Mouse (Mus musculus): ENCODE measurements at regions not wholly inside any gene's neighbourhood (a gene's known extent, or its start where the extent isn't known, plus 50 kb on each side); places are given as distances from the start of the nearest gene placed in this dataset.

- DNase-seq (ENCODE audit: low spot score in 2 of 2): peak; percentile 43 to 59
Observed at GRCm38 (mm10) chr9:41498326-41498725, 336.8 kb upstream of the Ubash3b start.

GRCm38 (mm10) chr9:41490112-41490511 is 328.6 kb upstream of the Ubash3b start:
- DNase-seq (ENCODE audit: low spot score in 2 of 2): no peak

GRCm38 (mm10) chr9:41488046-41488445 is 326.5 kb upstream of the Ubash3b start:
- DNase-seq (ENCODE audit: low spot score in 2 of 2): no peak

GRCm38 (mm10) chr9:41483218-41483617 is 321.7 kb upstream of the Ubash3b start:
- no peak for DNase-seq (ENCODE audit: low spot score in 2 of 2)

GRCm38 (mm10) chr9:41481611-41482266 is 320.2 kb upstream of the Ubash3b start:
- DNase-seq (ENCODE audit: low spot score in 2 of 2): no peak

GRCm38 (mm10) chr9:41479854-41480749 is 318.6 kb upstream of the Ubash3b start:
- no peak for DNase-seq (ENCODE audit: low spot score in 2 of 2)

GRCm38 (mm10) chr9:41479085-41479484 is 317.6 kb upstream of the Ubash3b start:
- DNase-seq (ENCODE audit: low spot score in 2 of 2): no peak

- no peak for DNase-seq (ENCODE audit: low spot score in 2 of 2)
Observed at GRCm38 (mm10) chr9:41478106-41478848, 316.8 kb upstream of the Ubash3b start.

GRCm38 (mm10) chr9:41475326-41475725 is 313.8 kb upstream of the Ubash3b start:
- DNase-seq (ENCODE audit: low spot score in 2 of 2): no peak

GRCm38 (mm10) chr9:41474945-41475297 is 313.4 kb upstream of the Ubash3b start:
- DNase-seq (ENCODE audit: low spot score in 2 of 2): no peak

GRCm38 (mm10) chr9:41474244-41474944 is 312.9 kb upstream of the Ubash3b start:
- DNase-seq (ENCODE audit: low spot score in 2 of 2): peak; percentile 62 to 94

- no peak for DNase-seq (ENCODE audit: low spot score in 2 of 2)
Observed at GRCm38 (mm10) chr9:41473506-41473905, 312.0 kb upstream of the Ubash3b start.

GRCm38 (mm10) chr9:41471345-41471744 is 309.8 kb upstream of the Ubash3b start:
- DNase-seq (ENCODE audit: low spot score in 2 of 2): no peak

GRCm38 (mm10) chr9:41470010-41470409 is 308.5 kb upstream of the Ubash3b start:
- no peak for DNase-seq (ENCODE audit: low spot score in 2 of 2)

- no peak for DNase-seq (ENCODE audit: low spot score in 2 of 2)
Observed at GRCm38 (mm10) chr9:41469414-41469813, 307.9 kb upstream of the Ubash3b start.

GRCm38 (mm10) chr9:41464057-41464685 is 302.7 kb upstream of the Ubash3b start:
- DNase-seq (ENCODE audit: low spot score in 2 of 2): peak; percentile 62 to 67

- peak in 1 of 2 experiments; percentile 92 for DNase-seq (ENCODE audit: low spot score in 2 of 2)
Observed at GRCm38 (mm10) chr9:41461742-41462141, 300.2 kb upstream of the Ubash3b start.

- DNase-seq (ENCODE audit: low spot score in 2 of 2): no peak
Observed at GRCm38 (mm10) chr9:41460709-41461108, 299.2 kb upstream of the Ubash3b start.

GRCm38 (mm10) chr9:41457003-41457402 is 295.5 kb upstream of the Ubash3b start:
- no peak for DNase-seq (ENCODE audit: low spot score in 2 of 2)

GRCm38 (mm10) chr9:41451738-41452137 is 290.2 kb upstream of the Ubash3b start:
- no peak for DNase-seq (ENCODE audit: low spot score in 2 of 2)

GRCm38 (mm10) chr9:41449233-41449632 is 287.7 kb upstream of the Ubash3b start:
- no peak for DNase-seq (ENCODE audit: low spot score in 2 of 2)

All from left cerebral cortex, adult 9 months (tissue).